Mouse (Mus musculus): ENCODE measurements at regions not wholly inside any gene's neighbourhood (a gene's known extent, or its start where the extent isn't known, plus 50 kb on each side); places are given as distances from the start of the nearest gene placed in this dataset.
A peak's percentile ranks its signal among the peaks of the same experiment; 100 is the strongest.

GRCm38 (mm10) chr19:50087277-50087676, 591.2 kb downstream of the Sorcs1 start:
- no peak for ATAC-seq (ENCODE audit: insufficient number of reproducible peaks, low FRiP score, low TSS enrichment)

- no peak for ATAC-seq (ENCODE audit: insufficient number of reproducible peaks, low FRiP score, low TSS enrichment)
These were observed 600.9 kb downstream of the Sorcs1 start for GRCm38 (mm10) chr19:50077427-50078040.

- ATAC-seq (ENCODE audit: insufficient number of reproducible peaks, low FRiP score, low TSS enrichment): no peak
These were observed 618.0 kb downstream of the Sorcs1 start for GRCm38 (mm10) chr19:50060448-50060847.

GRCm38 (mm10) chr19:50052910-50053309, 625.5 kb downstream of the Sorcs1 start:
- ATAC-seq (ENCODE audit: insufficient number of reproducible peaks, low FRiP score, low TSS enrichment): no peak

- no peak for ATAC-seq (ENCODE audit: insufficient number of reproducible peaks, low FRiP score, low TSS enrichment)
These were observed 632.7 kb downstream of the Sorcs1 start for GRCm38 (mm10) chr19:50045761-50046160.

- no peak for ATAC-seq (ENCODE audit: insufficient number of reproducible peaks, low FRiP score, low TSS enrichment)
These were observed 664.8 kb downstream of the Sorcs1 start for GRCm38 (mm10) chr19:50013659-50014058.

GRCm38 (mm10) chr19:50005248-50005647, 673.2 kb downstream of the Sorcs1 start:
- ATAC-seq (ENCODE audit: insufficient number of reproducible peaks, low FRiP score, low TSS enrichment): no peak

- no peak for ATAC-seq (ENCODE audit: insufficient number of reproducible peaks, low FRiP score, low TSS enrichment)
These were observed 692.6 kb downstream of the Sorcs1 start for GRCm38 (mm10) chr19:49985826-49986225.

GRCm38 (mm10) chr19:49966284-49966841, 712.1 kb downstream of the Sorcs1 start:
- ATAC-seq (ENCODE audit: insufficient number of reproducible peaks, low FRiP score, low TSS enrichment): 0 out of 2 replicates have a peak, but pooled peaks have one; percentile 66

GRCm38 (mm10) chr19:49964679-49965078, 713.8 kb downstream of the Sorcs1 start:
- ATAC-seq (ENCODE audit: insufficient number of reproducible peaks, low FRiP score, low TSS enrichment): no peak

- ATAC-seq (ENCODE audit: insufficient number of reproducible peaks, low FRiP score, low TSS enrichment): no peak
These were observed 719.9 kb downstream of the Sorcs1 start for GRCm38 (mm10) chr19:49958517-49958916.

- no peak for ATAC-seq (ENCODE audit: insufficient number of reproducible peaks, low FRiP score, low TSS enrichment)
These were observed 747.2 kb downstream of the Sorcs1 start for GRCm38 (mm10) chr19:49931202-49931601.

- ATAC-seq (ENCODE audit: insufficient number of reproducible peaks, low FRiP score, low TSS enrichment): no peak
These were observed 766.7 kb downstream of the Sorcs1 start for GRCm38 (mm10) chr19:49911738-49912137.

GRCm38 (mm10) chr19:49880241-49880640, 798.2 kb downstream of the Sorcs1 start:
- ATAC-seq (ENCODE audit: insufficient number of reproducible peaks, low FRiP score, low TSS enrichment): no peak

- no peak for ATAC-seq (ENCODE audit: insufficient number of reproducible peaks, low FRiP score, low TSS enrichment)
These were observed 817.7 kb downstream of the Sorcs1 start for GRCm38 (mm10) chr19:49860761-49861160.

GRCm38 (mm10) chr19:49855481-49856035, 822.9 kb downstream of the Sorcs1 start:
- ATAC-seq (ENCODE audit: insufficient number of reproducible peaks, low FRiP score, low TSS enrichment): no peak

- no peak for ATAC-seq (ENCODE audit: insufficient number of reproducible peaks, low FRiP score, low TSS enrichment)
These were observed 836.5 kb downstream of the Sorcs1 start for GRCm38 (mm10) chr19:49841984-49842383.

- ATAC-seq (ENCODE audit: insufficient number of reproducible peaks, low FRiP score, low TSS enrichment): no peak
These were observed 839.1 kb downstream of the Sorcs1 start for GRCm38 (mm10) chr19:49839153-49839911.

GRCm38 (mm10) chr19:49830918-49831317, 847.5 kb downstream of the Sorcs1 start:
- ATAC-seq (ENCODE audit: insufficient number of reproducible peaks, low FRiP score, low TSS enrichment): no peak

- no peak for ATAC-seq (ENCODE audit: insufficient number of reproducible peaks, low FRiP score, low TSS enrichment)
These were observed 872.6 kb downstream of the Sorcs1 start for GRCm38 (mm10) chr19:49805636-49806397.
